Comparison of ENCODE assay signal across 11 mouse cellular contexts in genomic region chr13:97208112-97208478, GRCm38 (mm10). TPM values are rescaled to one million over a fixed set of nuclear protein-coding genes. Genes with fewer than 3 reads are reported as not detected.
DNase-seq lines count a peak whose midpoint lies in the region; ATAC-seq and TF ChIP-seq lines count a peak whose summit lies in the region.
"Had no signal": no experiment of that assay in that cellular context is flagged by ENCODE, and none has a peak within 500 bp of the region (broad histone marks: within the 10 kb centered on the region; RNA-seq: fewer than 3 reads in every experiment).

No protein-coding gene starts in this region.

- DNase-seq in heart, postnatal 0 days (ENCODE audit: low spot score) = no peak
- no peak for DNase-seq in heart, postnatal 36 days
- DNase-seq in R1 (ENCODE audit: low read depth, low spot score) = peak; percentile 76
- peak; percentile 58 for DNase-seq in lung, postnatal 25 days (ENCODE audit: low spot score)
- peak; percentile 74 for DNase-seq in splenic B cell, adult 2 months (ENCODE audit: low read depth, low spot score)
- DNase-seq in embryo, embryonic 11 days = no peak

- no peak for TF ChIP-seq CTCF in heart, postnatal 0 days (IDR thresholded peaks at IDR 0.05; ENCODE audit: low read depth)

- intact Hi-C loops in heart, postnatal 36 days (cut with DNase I) = no loop called here

- H3K9ac ChIP-seq in heart, postnatal 0 days (replicated peaks; ENCODE audit: low read depth, low read length) = no peak overlapping the region; the same call in 1 of the 2 replicates
- no peak overlapping the region; the same call in 1 of the 2 replicates for H3K9ac ChIP-seq in heart, embryonic 11.5 days (ENCODE audit: low read depth, low read length)
- H3K9ac ChIP-seq: hindbrain, embryonic 15.5 days; lung, embryonic 15.5 days; neural tube, embryonic 12.5 days had no signal

- no peak overlapping the region for H3K4me2 ChIP-seq in heart, postnatal 0 days (ENCODE audit: low read depth, low read length)
- no peak overlapping the region for H3K4me2 ChIP-seq in heart, embryonic 11.5 days
- H3K4me2 ChIP-seq: hindbrain, embryonic 15.5 days; lung, embryonic 15.5 days; neural tube, embryonic 12.5 days had no signal

- H3K36me3 ChIP-seq in heart, postnatal 0 days (replicated peaks; ENCODE audit: control insufficient read depth, insufficient read depth, low read length) = no peaks in the 10 kb centered on the region
- H3K36me3 ChIP-seq in splenic B cell, adult 2 months (ENCODE audit: control insufficient read depth, insufficient read depth, low read length, poor library complexity, severe bottlenecking) = no peaks in the 10 kb centered on the region
- H3K36me3 ChIP-seq in heart, embryonic 11.5 days (ENCODE audit: control insufficient read depth, insufficient read depth, low read length) = no peaks in the 10 kb centered on the region
- H3K36me3 ChIP-seq: hindbrain, embryonic 15.5 days; lung, embryonic 15.5 days; neural tube, embryonic 12.5 days had no signal

- H3K27ac ChIP-seq in heart, postnatal 0 days (ENCODE audit: low read depth) = peak overlapping the region; percentile 28; the same call in 1 of the 2 replicates
- H3K27ac ChIP-seq in heart, embryonic 11.5 days (ENCODE audit: low read depth, low read length) = no peak overlapping the region
- H3K27ac ChIP-seq: hindbrain, embryonic 15.5 days; lung, embryonic 15.5 days; neural tube, embryonic 12.5 days had no signal

- H3K4me3 ChIP-seq in heart, postnatal 0 days (ENCODE audit: low read depth, low read length) = no peak overlapping the region
- H3K4me3 ChIP-seq in heart, embryonic 11.5 days (ENCODE audit: low read depth, low read length) = no peak overlapping the region
- H3K4me3 ChIP-seq: hindbrain, embryonic 15.5 days; lung, embryonic 15.5 days; neural tube, embryonic 12.5 days had no signal

- ATAC-seq in heart, postnatal 0 days (ENCODE audit: insufficient read depth, low read depth) = no peak
- ATAC-seq in frontal cortex, adult (ENCODE audit: low TSS enrichment) = no peak
- no peak for ATAC-seq in heart, embryonic 11.5 days (replicated peaks; ENCODE audit: insufficient number of reproducible peaks, low FRiP score, low TSS enrichment)

- no peaks in the 10 kb centered on the region for H3K9me3 ChIP-seq in heart, postnatal 0 days (replicated peaks; ENCODE audit: control insufficient read depth, low read length)
- H3K9me3 ChIP-seq in heart, embryonic 11.5 days (replicated peaks; ENCODE audit: control insufficient read depth, low read length) = no peaks in the 10 kb centered on the region
- H3K9me3 ChIP-seq: hindbrain, embryonic 15.5 days; lung, embryonic 15.5 days had no signal

- TF ChIP-seq EP300 in heart, postnatal 0 days (IDR thresholded peaks at IDR 0.05; ENCODE audit: low read depth) = no peak

- no peaks in the 10 kb centered on the region for H3K27me3 ChIP-seq in heart, postnatal 0 days (ENCODE audit: control insufficient read depth, insufficient read depth, low read length)
- no peaks in the 10 kb centered on the region for H3K27me3 ChIP-seq in splenic B cell, adult 2 months (ENCODE audit: control insufficient read depth, insufficient read depth, low read length, poor library complexity, severe bottlenecking)
- H3K27me3 ChIP-seq in heart, embryonic 11.5 days (ENCODE audit: control insufficient read depth, insufficient read depth, low read length) = no peaks in the 10 kb centered on the region
- H3K27me3 ChIP-seq: hindbrain, embryonic 15.5 days; lung, embryonic 15.5 days; neural tube, embryonic 12.5 days had no signal

- H3K4me1 ChIP-seq in heart, postnatal 0 days (ENCODE audit: control insufficient read depth, insufficient read depth) = no peaks in the 10 kb centered on the region
- no peaks in the 10 kb centered on the region for H3K4me1 ChIP-seq in heart, embryonic 11.5 days (ENCODE audit: control insufficient read depth, insufficient read depth, low read length)
- H3K4me1 ChIP-seq: neural tube, embryonic 12.5 days had no signal

- 50% methylated on average over 7 of the region's 7 CpGs for WGBS in heart, postnatal 0 days
- 41% methylated on average over 7 of the region's 7 CpGs for WGBS in heart, embryonic 11.5 days (ENCODE audit: insufficient replicate concordance)

RNA-seq across cellular contexts. Expression of gene Hexb, which starts 9.9 kb away (rescaled TPM):
- 21.9 and 32.0 TPM in 2 replicates for total RNA-seq in heart, postnatal 0 days (2014; rRNA removed; ENCODE audit: low replicate concordance)
- 21.4 and 26.5 TPM in 2 replicates for polyA plus RNA-seq in heart, postnatal 0 days (2015; fragmentation: Nextera tagmentation; extraction: Ambion mirVana)
- total RNA-seq in heart, postnatal 36 days (2021) = 10 to 100 TPM; 24.8 to 28.0 TPM
- polyA plus RNA-seq in heart, embryonic 11.5 days (2014; fragmentation: Nextera tagmentation; extraction: Ambion mirVana) = 31.5 and 32.3 TPM in 2 replicates

RNA-seq across cellular contexts. Expression of gene Enc1, which starts 32.8 kb away (rescaled TPM):
- 10.2 and 10.9 TPM in 2 replicates for total RNA-seq in heart, postnatal 0 days (2014; rRNA removed; ENCODE audit: low replicate concordance)
- polyA plus RNA-seq in heart, postnatal 0 days (2015; fragmentation: Nextera tagmentation; extraction: Ambion mirVana) = 1.5 and 1.7 TPM in 2 replicates
- 1 to 10 TPM; 4.7 to 8.1 TPM for total RNA-seq in heart, postnatal 36 days (2021)
- polyA plus RNA-seq in heart, embryonic 11.5 days (2014; fragmentation: Nextera tagmentation; extraction: Ambion mirVana) = 5.4 and 6.3 TPM in 2 replicates

Comparison
In these comparisons a context has a peak if more than half of its experiments do, and no peak if none do; other contexts are left out.
1. DNase-seq: peak in R1 (single experiment), lung, postnatal 25 days (single experiment) and splenic B cell, adult 2 months (single experiment); none in heart, postnatal 0 days (single experiment), heart, postnatal 36 days (0 of 2) and embryo, embryonic 11 days (single experiment).